Mouse (Mus musculus): ENCODE data around the gene Phf14. TPM values are rescaled to one million over a fixed set of nuclear protein-coding genes. Genes with fewer than 3 reads are reported as not detected.

The Phf14 gene
- total and polyA plus RNA-seq, 2 experiments from 2014 or later, result 34.4 to 42.2 TPM

- H3K36me3 ChIP-seq (replicated peaks; ENCODE audit: control insufficient read depth, insufficient read depth, low read length), result peaks cover 9% of the 10 kb centered on the region; the same call in 1 of the 2 replicates
- no peak overlapping the region for H3K4me2 ChIP-seq (ENCODE audit: low read depth, low read length)
- no peak overlapping the region for H3K27ac ChIP-seq (ENCODE audit: low read depth)
- H3K9me3 ChIP-seq (replicated peaks; ENCODE audit: control insufficient read depth, low read length), result no peaks in the 10 kb centered on the region
- ATAC-seq (ENCODE audit: insufficient read depth, low read depth) (no peak), DNase-seq (ENCODE audit: low spot score) (no peak)
- H3K9ac ChIP-seq (replicated peaks; ENCODE audit: low read depth, low read length), result no peak overlapping the region
- no peaks in the 10 kb centered on the region for H3K27me3 ChIP-seq (ENCODE audit: control insufficient read depth, insufficient read depth, low read length)
- no peak for TF ChIP-seq EP300 (IDR thresholded peaks at IDR 0.05; ENCODE audit: low read depth)
- no peak for TF ChIP-seq CTCF (IDR thresholded peaks at IDR 0.05; ENCODE audit: low read depth)
- 68% methylated on average over 2 of the region's 2 CpGs for WGBS
- H3K4me1 ChIP-seq (ENCODE audit: control insufficient read depth, insufficient read depth), result 0 out of 2 replicates have a peak, but pooled peaks cover 3% of the 10 kb centered on the region
- H3K4me3 ChIP-seq (ENCODE audit: low read depth, low read length), result no peak overlapping the region
Measured at GRCm38 (mm10) chr6:12052884-12053283, 145.3 kb downstream of the Phf14 start.

GRCm38 (mm10) chr6:12054149-12054548 lies 146.5 kb downstream of the Phf14 start:
- ATAC-seq (ENCODE audit: insufficient read depth, low read depth) (peak; percentile 88), DNase-seq (ENCODE audit: low spot score) (peak; percentile 82)
- Histone ChIP-seq H3K4me2 (ENCODE audit: low read depth, low read length) (peak overlapping the region; percentile 40), H3K9ac (replicated peaks; ENCODE audit: low read depth, low read length) (no peak overlapping the region), H3K36me3 (replicated peaks; ENCODE audit: control insufficient read depth, insufficient read depth, low read length) (no peaks in the 10 kb centered on the region), H3K27ac (ENCODE audit: low read depth) (peak overlapping the region; percentile 62), H3K9me3 (replicated peaks; ENCODE audit: control insufficient read depth, low read length) (no peaks in the 10 kb centered on the region), H3K27me3 (ENCODE audit: control insufficient read depth, insufficient read depth, low read length) (no peaks in the 10 kb centered on the region), H3K4me1 (ENCODE audit: control insufficient read depth, insufficient read depth) (0 out of 2 replicates have a peak, but pooled peaks cover 3% of the 10 kb centered on the region), H3K4me3 (ENCODE audit: low read depth, low read length) (no peak overlapping the region)
- TF ChIP-seq EP300 (IDR thresholded peaks at IDR 0.05; ENCODE audit: low read depth) (peak; percentile 31; the same call in 1 of the 2 replicates), CTCF (IDR thresholded peaks at IDR 0.05; ENCODE audit: low read depth) (no peak)
- 10% methylated on average over 3 of the region's 3 CpGs for WGBS

GRCm38 (mm10) chr6:12058717-12059116 lies 151.1 kb downstream of the Phf14 start:
- DNase-seq (ENCODE audit: low spot score) (no peak), ATAC-seq (ENCODE audit: insufficient read depth, low read depth) (no peak)
- Histone ChIP-seq H3K36me3 (replicated peaks; ENCODE audit: control insufficient read depth, insufficient read depth, low read length) (0 out of 2 replicates have a peak, but pooled peaks cover 3% of the 10 kb centered on the region), H3K9ac (replicated peaks; ENCODE audit: low read depth, low read length) (no peak overlapping the region), H3K9me3 (replicated peaks; ENCODE audit: control insufficient read depth, low read length) (no peaks in the 10 kb centered on the region), H3K27me3 (ENCODE audit: control insufficient read depth, insufficient read depth, low read length) (no peaks in the 10 kb centered on the region), H3K4me1 (ENCODE audit: control insufficient read depth, insufficient read depth) (no peaks in the 10 kb centered on the region), H3K4me2 (ENCODE audit: low read depth, low read length) (no peak overlapping the region), H3K27ac (ENCODE audit: low read depth) (no peak overlapping the region), H3K4me3 (ENCODE audit: low read depth, low read length) (no peak overlapping the region)
- WGBS, result 87% methylated on average over 5 of the region's 5 CpGs
- no peak for TF ChIP-seq EP300 (IDR thresholded peaks at IDR 0.05; ENCODE audit: low read depth)
- no peak for TF ChIP-seq CTCF (IDR thresholded peaks at IDR 0.05; ENCODE audit: low read depth)

GRCm38 (mm10) chr6:12059971-12060370 lies 152.4 kb downstream of the Phf14 start:
- Histone ChIP-seq H3K27me3 (ENCODE audit: control insufficient read depth, insufficient read depth, low read length) (no peaks in the 10 kb centered on the region), H3K9ac (replicated peaks; ENCODE audit: low read depth, low read length) (no peak overlapping the region), H3K27ac (ENCODE audit: low read depth) (no peak overlapping the region), H3K9me3 (replicated peaks; ENCODE audit: control insufficient read depth, low read length) (no peaks in the 10 kb centered on the region), H3K4me3 (ENCODE audit: low read depth, low read length) (no peak overlapping the region), H3K36me3 (replicated peaks; ENCODE audit: control insufficient read depth, insufficient read depth, low read length) (0 out of 2 replicates have a peak, but pooled peaks cover 3% of the 10 kb centered on the region), H3K4me2 (ENCODE audit: low read depth, low read length) (no peak overlapping the region), H3K4me1 (ENCODE audit: control insufficient read depth, insufficient read depth) (no peaks in the 10 kb centered on the region)
- DNase-seq (ENCODE audit: low spot score) (no peak), ATAC-seq (ENCODE audit: insufficient read depth, low read depth) (no peak)
- no peak for TF ChIP-seq EP300 (IDR thresholded peaks at IDR 0.05; ENCODE audit: low read depth)
- TF ChIP-seq CTCF (IDR thresholded peaks at IDR 0.05; ENCODE audit: low read depth), result no peak
- WGBS, result 85% methylated on average over 7 of the region's 7 CpGs

GRCm38 (mm10) chr6:12060452-12061140 lies 153.0 kb downstream of the Phf14 start:
- WGBS, result 75% methylated on average over 9 of the region's 9 CpGs
- H3K9me3 ChIP-seq (replicated peaks; ENCODE audit: control insufficient read depth, low read length), result no peaks in the 10 kb centered on the region
- H3K4me2 ChIP-seq (ENCODE audit: low read depth, low read length), result no peak overlapping the region
- H3K9ac ChIP-seq (replicated peaks; ENCODE audit: low read depth, low read length), result no peak overlapping the region
- H3K4me1 ChIP-seq (ENCODE audit: control insufficient read depth, insufficient read depth), result no peaks in the 10 kb centered on the region
- 0 out of 2 replicates have a peak, but pooled peaks cover 3% of the 10 kb centered on the region for H3K36me3 ChIP-seq (replicated peaks; ENCODE audit: control insufficient read depth, insufficient read depth, low read length)
- no peak for DNase-seq (ENCODE audit: low spot score)
- no peak overlapping the region for H3K4me3 ChIP-seq (ENCODE audit: low read depth, low read length)
- no peaks in the 10 kb centered on the region for H3K27me3 ChIP-seq (ENCODE audit: control insufficient read depth, insufficient read depth, low read length)
- no peak for TF ChIP-seq EP300 (IDR thresholded peaks at IDR 0.05; ENCODE audit: low read depth)
- TF ChIP-seq CTCF (IDR thresholded peaks at IDR 0.05; ENCODE audit: low read depth), result no peak
- ATAC-seq (ENCODE audit: insufficient read depth, low read depth), result no peak
- no peak overlapping the region for H3K27ac ChIP-seq (ENCODE audit: low read depth)

Data from heart, postnatal 0 days (tissue).